Mouse (Mus musculus) limb, embryonic 12.5 days (tissue): Measurements from ENCODE around the gene Mgst3. TPM values are rescaled to one million over a fixed set of nuclear protein-coding genes. Genes with fewer than 3 reads are reported as not detected.
"Not testable (repeated sequence)": the region's sequence is repeated elsewhere in the genome, so short reads cannot be mapped to it uniquely, and the experiment has no call there.

Experiments used
- ATAC-seq: fragments of 200-750 bp; cut with Nextera tagmentation; 2 replicates; pipeline ENCODE4 v1.8.0; 2017; ENCODE audit warnings: low read depth, moderate TSS enrichment; ENCODE audit not compliant: insufficient number of reproducible peaks, insufficient read depth, low FRiP score, low TSS enrichment
- H3K27ac ChIP-seq: fragments of 300-500 bp; sonication (generic); 2 replicates; pipeline ENCODE4 v1.5.1; 2016; ENCODE audit warnings: mild to moderate bottlenecking, moderate library complexity
- H3K27me3 ChIP-seq: fragments of 300-500 bp; sonication (generic); 2 replicates; pipeline ENCODE4 v1.6.1; 2016; ENCODE audit warnings: mild to moderate bottlenecking, moderate library complexity
- H3K36me3 ChIP-seq: fragments of 300-500 bp; sonication (generic); 2 replicates; pipeline ENCODE4 v1.6.1; 2016; ENCODE audit warnings: mild to moderate bottlenecking, moderate library complexity
- H3K4me1 ChIP-seq: fragments of 300-500 bp; sonication (generic); replicated peaks from 2 replicates; pipeline ENCODE4 v1.6.1; 2016
- H3K4me2 ChIP-seq: fragments of 300-500 bp; sonication (generic); 2 replicates; pipeline ENCODE4 v1.6.1; 2016; ENCODE audit warnings: mild to moderate bottlenecking, moderate library complexity
- H3K4me3 ChIP-seq: fragments of 300-500 bp; sonication (generic); replicated peaks from 2 replicates; pipeline ENCODE4 v1.5.1; 2016; ENCODE audit warnings: mild to moderate bottlenecking
- H3K9ac ChIP-seq: fragments of 300-500 bp; sonication (generic); replicated peaks from 2 replicates; pipeline ENCODE4 v1.6.1; 2016; ENCODE audit warnings: mild to moderate bottlenecking, moderate library complexity
- H3K9me3 ChIP-seq: fragments of 300-500 bp; sonication (generic); 2 replicates; pipeline ENCODE4 v1.6.1; 2016; ENCODE audit warnings: mild to moderate bottlenecking, moderate library complexity
- WGBS: fragments of 180-500 bp; shearing (Covaris S2); methylation state at CpG from one replicate; pipeline ENCODE4 v1.1.7; 2016; 5-methylcytosine and 5-hydroxymethylcytosine counted together
- polyA plus RNA-seq: library from polyadenylated mRNA; unstranded; fragments of >200 nt; fragmentation: Nextera tagmentation; extraction: Ambion mirVana; gene quantifications from 2 replicates; pipeline ENCODE4 v1.2.1, GENCODE M21; 2016

Gene Mgst3
- polyA plus RNA-seq, 1 experiment from 2014 or later, result 35.5 TPM

GRCm38 (mm10) chr1:167358731-167359130, 34.9 kb downstream of the Mgst3 start:
- Histone ChIP-seq H3K9me3 (no peaks in the 10 kb centered on the region), H3K4me3 (no peak overlapping the region), H3K36me3 (peaks cover 42% of the 10 kb centered on the region), H3K4me2 (no peak overlapping the region), H3K9ac (no peak overlapping the region), H3K27ac (no peak overlapping the region), H3K27me3 (no peaks in the 10 kb centered on the region), H3K4me1 (0 out of 2 replicates have a peak, but pooled peaks cover 3% of the 10 kb centered on the region)
- ATAC-seq, result no peak
- 85% methylated on average over 9 of the region's 9 CpGs for WGBS

DNA sequence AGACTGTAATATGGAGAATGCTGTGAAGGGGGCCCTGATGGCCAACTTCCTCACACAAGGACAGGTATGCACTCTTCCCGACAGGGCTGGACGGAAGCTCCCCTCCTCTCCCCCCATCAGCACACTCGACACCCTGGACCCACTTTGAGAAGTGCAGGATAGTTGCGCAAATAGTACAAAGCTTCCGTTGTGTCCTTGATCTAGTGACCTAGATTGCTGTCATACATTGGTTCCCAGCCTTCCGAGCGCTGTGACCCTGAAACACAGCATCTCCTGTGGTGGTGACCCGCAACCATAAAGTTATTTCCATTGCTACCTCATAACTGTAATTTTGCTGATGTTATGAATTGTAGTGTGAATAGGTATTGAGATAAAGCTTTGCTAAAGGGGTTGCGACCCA, 36.3 kb downstream of the Mgst3 start:
- no peak overlapping the region for H3K9ac ChIP-seq
- ATAC-seq, result no peak
- H3K36me3 ChIP-seq, result peaks cover 42% of the 10 kb centered on the region
- H3K4me2 ChIP-seq, result no peak overlapping the region
- H3K4me3 ChIP-seq, result no peak overlapping the region
- no peaks in the 10 kb centered on the region for H3K4me1 ChIP-seq
- H3K27me3 ChIP-seq, result no peaks in the 10 kb centered on the region
- no peak overlapping the region for H3K27ac ChIP-seq
- no peaks in the 10 kb centered on the region for H3K9me3 ChIP-seq
- 93% methylated on average over 9 of the region's 9 CpGs for WGBS

GRCm38 (mm10) chr1:167352403-167352802, 41.2 kb downstream of the Mgst3 start:
- no peak overlapping the region for H3K9ac ChIP-seq
- H3K4me1 ChIP-seq, result peaks cover 7% of the 10 kb centered on the region; the same call in 1 of the 2 replicates
- H3K9me3 ChIP-seq, result no peaks in the 10 kb centered on the region
- no peaks in the 10 kb centered on the region for H3K27me3 ChIP-seq
- 89% methylated on average over 14 of the region's 14 CpGs for WGBS
- ATAC-seq, result no peak
- H3K27ac ChIP-seq, result no peak overlapping the region
- H3K36me3 ChIP-seq, result peaks cover 23% of the 10 kb centered on the region
- no peak overlapping the region for H3K4me2 ChIP-seq
- no peak overlapping the region for H3K4me3 ChIP-seq

GRCm38 (mm10) chr1:167350597-167351415, 42.8 kb downstream of the Mgst3 start:
- Histone ChIP-seq H3K27me3 (no peaks in the 10 kb centered on the region), H3K9ac (peak overlapping the region; percentile 73), H3K4me2 (peak overlapping the region; percentile 86), H3K4me3 (peak overlapping the region; percentile 69), H3K27ac (peak overlapping the region; percentile 80), H3K4me1 (peaks cover 7% of the 10 kb centered on the region; the same call in 1 of the 2 replicates), H3K36me3 (peaks cover 17% of the 10 kb centered on the region), H3K9me3 (no peaks in the 10 kb centered on the region)
- ATAC-seq, result no peak; the same call in 1 of the 2 replicates
- 23% methylated on average over 13 of the region's 13 CpGs for WGBS

DNA sequence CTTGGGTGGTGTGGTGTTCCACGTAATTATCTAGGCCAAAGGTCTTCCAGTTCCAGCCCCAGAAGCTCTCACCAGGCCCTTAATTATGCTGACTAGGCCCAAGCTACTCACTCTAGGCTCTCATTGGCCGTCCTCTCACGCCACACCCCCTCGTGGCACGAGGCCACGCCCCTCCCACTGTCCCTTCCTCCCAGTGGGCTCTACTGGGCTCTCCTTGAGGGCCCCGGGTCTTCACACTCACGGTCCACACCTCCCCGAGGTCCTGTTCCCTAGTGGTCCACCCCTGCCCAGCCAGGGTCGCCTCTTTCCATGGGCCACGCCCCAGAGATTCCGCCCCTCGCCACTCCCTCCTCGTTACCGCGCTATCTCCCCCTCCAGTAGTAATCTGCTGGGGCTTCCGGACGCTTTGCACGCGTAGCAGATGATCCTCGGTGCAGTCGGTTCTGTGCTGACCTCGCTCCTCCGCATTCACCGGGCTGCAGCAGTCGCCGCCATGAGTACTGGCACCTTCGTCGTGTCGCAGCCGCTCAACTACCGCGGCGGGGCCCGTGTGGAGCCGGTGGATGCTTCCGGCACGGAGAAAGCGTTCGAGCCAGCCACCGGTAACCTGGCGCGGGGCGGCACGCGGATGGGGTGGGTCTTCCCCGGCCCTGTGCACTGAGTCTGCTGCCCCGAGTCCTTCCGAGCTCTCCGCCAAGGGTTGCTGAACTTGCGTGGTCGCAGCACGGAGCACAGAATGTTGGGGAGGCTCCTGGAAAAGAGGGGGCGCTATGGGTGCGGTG, 43.6 kb downstream of the Mgst3 start, which contains the start of gene Aldh9a1:
TSS of gene Aldh9a1 (plus strand) at position 177 of the 782 bp plus-strand sequence.
- H3K4me2 ChIP-seq, result peak within 1 kb of the TSS; percentile 86
- H3K27ac ChIP-seq, result peak within 1 kb of the TSS; percentile 80
- peaks cover 7% of the 10 kb centered on the region; the same call in 1 of the 2 replicates for H3K4me1 ChIP-seq
- H3K4me3 ChIP-seq, result peak within 1 kb of the TSS; percentile 69
- H3K27me3 ChIP-seq, result no peaks in the 10 kb centered on the region
- under 1% methylated on average over 55 of the region's 55 CpGs for WGBS
- H3K9ac ChIP-seq, result peak within 1 kb of the TSS; percentile 73
- H3K9me3 ChIP-seq, result no peaks in the 10 kb centered on the region
- peak; percentile 96 for ATAC-seq
- peaks cover 9% of the 10 kb centered on the region for H3K36me3 ChIP-seq

DNA sequence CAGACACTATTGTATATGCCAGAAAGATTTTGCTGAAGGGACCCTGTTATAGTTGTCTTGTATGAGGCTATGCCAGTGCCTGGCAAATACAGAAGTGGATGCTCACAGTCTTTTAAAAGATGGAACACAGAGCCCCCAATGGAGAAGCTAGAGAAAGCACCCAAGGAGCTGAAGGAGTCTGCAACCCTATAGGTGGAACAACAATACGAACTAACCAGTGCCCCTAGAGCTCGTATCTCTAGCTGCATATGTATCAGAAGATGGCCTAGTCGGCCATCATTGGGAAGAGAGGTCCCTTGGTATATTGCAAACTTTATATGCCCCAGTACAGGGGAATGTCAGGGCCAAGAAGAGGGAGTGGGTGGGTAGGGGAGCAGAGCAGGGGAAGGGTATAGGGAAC, 44.4 kb downstream of the Mgst3 start:
- not testable (repeated sequence) for H3K27me3 ChIP-seq, H3K4me1 ChIP-seq, H3K36me3 ChIP-seq, ATAC-seq, H3K9ac ChIP-seq, H3K9me3 ChIP-seq, H3K4me3 ChIP-seq, H3K27ac ChIP-seq
- WGBS, result 81% methylated on average over 3 of the region's 3 CpGs
- 0 out of 2 replicates have a peak overlapping the region, but pooled peaks have one; percentile 86 for H3K4me2 ChIP-seq

- WGBS, result 94% methylated on average over 10 of the region's 10 CpGs
- not testable (repeated sequence) for ATAC-seq, H3K27ac ChIP-seq
Measured at GRCm38 (mm10) chr1:167345994-167346520, 47.6 kb downstream of the Mgst3 start.

GRCm38 (mm10) chr1:167342831-167343230, 50.8 kb downstream of the Mgst3 start:
- Histone ChIP-seq H3K27me3 (peaks cover 21% of the 10 kb centered on the region), H3K36me3 (no peaks in the 10 kb centered on the region), H3K4me1 (no peaks in the 10 kb centered on the region), H3K4me2 (no peak overlapping the region), H3K4me3 (no peak overlapping the region), H3K9me3 (no peaks in the 10 kb centered on the region), H3K9ac (no peak overlapping the region), H3K27ac (no peak overlapping the region)
- ATAC-seq, result no peak
- 89% methylated on average over 10 of the region's 10 CpGs for WGBS

More at GRCm38 (mm10) chr1:167345994-167346520, 47.6 kb downstream of the Mgst3 start:
- H3K27me3 ChIP-seq, H3K4me2 ChIP-seq, H3K9me3 ChIP-seq, H3K36me3 ChIP-seq, H3K4me3 ChIP-seq, H3K9ac ChIP-seq, H3K4me1 ChIP-seq: not testable (repeated sequence)

GRCm38 (mm10) chr1:167340910-167341528, 52.6 kb downstream of the Mgst3 start:
- Histone ChIP-seq H3K27me3 (peaks cover 21% of the 10 kb centered on the region), H3K4me2 (peak overlapping the region; percentile 76; the same call in 1 of the 2 replicates), H3K27ac (no peak overlapping the region), H3K9me3 (no peaks in the 10 kb centered on the region), H3K9ac (no peak overlapping the region), H3K4me1 (no peaks in the 10 kb centered on the region), H3K36me3 (no peaks in the 10 kb centered on the region), H3K4me3 (no peak overlapping the region)
- ATAC-seq, result peak; percentile 26; the same call in 1 of the 2 replicates
- WGBS, result 94% methylated on average over 3 of the region's 3 CpGs

GRCm38 (mm10) chr1:167340111-167340787, 53.4 kb downstream of the Mgst3 start:
- ATAC-seq, result no peak
- Histone ChIP-seq H3K4me3 (peak overlapping the region; percentile 48), H3K9me3 (no peaks in the 10 kb centered on the region), H3K27ac (no peak overlapping the region), H3K36me3 (no peaks in the 10 kb centered on the region), H3K27me3 (peaks cover 21% of the 10 kb centered on the region), H3K4me1 (no peaks in the 10 kb centered on the region), H3K9ac (peak overlapping the region; percentile 60), H3K4me2 (peak overlapping the region; percentile 76)
- 1% methylated on average over 47 of the region's 47 CpGs for WGBS
